Mouse (Mus musculus): ENCODE data around the gene Fosl2. TPM values are rescaled to one million over a fixed set of nuclear protein-coding genes. Genes with fewer than 3 reads are reported as not detected.

The Fosl2 gene
- polyA plus RNA-seq, 1 experiment from 2014 or later = 0.61 TPM

DNA sequence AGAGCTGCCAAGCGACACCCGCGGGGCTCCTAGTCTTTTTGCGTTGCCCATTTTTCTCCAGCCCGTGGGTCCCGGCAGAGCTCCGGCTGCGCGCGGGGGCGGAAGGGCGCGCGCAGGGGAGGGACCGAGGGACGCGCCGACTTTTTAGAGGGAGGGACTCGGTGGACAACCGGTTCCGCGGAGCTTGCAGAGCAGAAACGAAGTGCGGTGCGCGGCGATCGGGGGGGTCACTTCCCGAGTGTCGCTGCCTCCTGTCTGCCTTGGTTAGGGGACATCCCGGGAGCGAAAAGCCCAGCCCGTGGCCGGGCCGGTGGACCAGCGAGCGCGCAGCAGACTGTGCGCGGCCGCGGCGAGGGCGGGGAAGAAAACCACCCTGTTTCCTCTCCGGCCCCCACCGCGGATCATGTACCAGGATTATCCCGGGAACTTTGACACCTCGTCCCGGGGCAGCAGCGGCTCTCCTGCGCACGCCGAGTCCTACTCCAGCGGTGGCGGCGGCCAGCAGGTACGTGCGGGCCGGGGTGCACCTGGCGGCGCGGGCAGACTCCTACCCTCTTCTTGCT lies 781 bp downstream of the Fosl2 start:
- WGBS = under 1% methylated on average over 61 of the region's 63 CpGs
- no peaks in the 10 kb centered on the region for H3K36me3 ChIP-seq
- peaks cover 33% of the 10 kb centered on the region for H3K27me3 ChIP-seq
- no peak for ATAC-seq (ENCODE audit: low FRiP score, low read depth)
- peak overlapping the region; percentile 81 for H3K4me2 ChIP-seq
- H3K9me3 ChIP-seq = no peaks in the 10 kb centered on the region
- peaks cover 31% of the 10 kb centered on the region for H3K4me1 ChIP-seq (replicated peaks)
- peak overlapping the region; percentile 56 for H3K4me3 ChIP-seq
- peak overlapping the region; percentile 82 for H3K27ac ChIP-seq (replicated peaks)
- peak overlapping the region; percentile 53 for H3K9ac ChIP-seq

DNA sequence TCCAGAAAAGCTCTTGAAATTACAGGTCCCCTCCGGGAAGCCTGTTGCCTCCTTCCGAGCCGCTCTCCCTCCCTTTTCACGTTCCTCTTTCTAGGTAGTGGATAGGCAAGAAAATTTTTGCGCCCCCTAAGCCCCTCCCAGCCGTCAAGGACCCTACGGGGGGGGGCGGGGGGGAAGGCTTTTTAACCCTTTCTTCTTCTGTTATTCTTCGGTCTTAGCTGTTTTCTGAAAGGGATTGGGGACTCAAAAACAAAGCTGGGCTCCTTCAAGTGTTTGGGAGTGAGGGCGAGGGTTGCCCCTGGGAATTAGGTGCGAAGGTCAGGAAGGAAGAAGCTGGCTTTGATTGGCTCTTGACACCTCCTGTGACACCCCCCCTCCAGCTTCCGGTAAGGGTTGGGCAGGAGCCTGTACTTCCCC lies 1.5 kb downstream of the Fosl2 start:
- Histone ChIP-seq H3K27me3 (peaks cover 29% of the 10 kb centered on the region), H3K4me3 (peak overlapping the region; percentile 56), H3K36me3 (no peaks in the 10 kb centered on the region), H3K9me3 (no peaks in the 10 kb centered on the region), H3K27ac (replicated peaks) (no peak overlapping the region), H3K4me2 (peak overlapping the region; percentile 81), H3K4me1 (replicated peaks) (peaks cover 31% of the 10 kb centered on the region), H3K9ac (no peak overlapping the region)
- ATAC-seq (ENCODE audit: low FRiP score, low read depth) = no peak
- 2% methylated on average over 12 of the region's 12 CpGs for WGBS

DNA sequence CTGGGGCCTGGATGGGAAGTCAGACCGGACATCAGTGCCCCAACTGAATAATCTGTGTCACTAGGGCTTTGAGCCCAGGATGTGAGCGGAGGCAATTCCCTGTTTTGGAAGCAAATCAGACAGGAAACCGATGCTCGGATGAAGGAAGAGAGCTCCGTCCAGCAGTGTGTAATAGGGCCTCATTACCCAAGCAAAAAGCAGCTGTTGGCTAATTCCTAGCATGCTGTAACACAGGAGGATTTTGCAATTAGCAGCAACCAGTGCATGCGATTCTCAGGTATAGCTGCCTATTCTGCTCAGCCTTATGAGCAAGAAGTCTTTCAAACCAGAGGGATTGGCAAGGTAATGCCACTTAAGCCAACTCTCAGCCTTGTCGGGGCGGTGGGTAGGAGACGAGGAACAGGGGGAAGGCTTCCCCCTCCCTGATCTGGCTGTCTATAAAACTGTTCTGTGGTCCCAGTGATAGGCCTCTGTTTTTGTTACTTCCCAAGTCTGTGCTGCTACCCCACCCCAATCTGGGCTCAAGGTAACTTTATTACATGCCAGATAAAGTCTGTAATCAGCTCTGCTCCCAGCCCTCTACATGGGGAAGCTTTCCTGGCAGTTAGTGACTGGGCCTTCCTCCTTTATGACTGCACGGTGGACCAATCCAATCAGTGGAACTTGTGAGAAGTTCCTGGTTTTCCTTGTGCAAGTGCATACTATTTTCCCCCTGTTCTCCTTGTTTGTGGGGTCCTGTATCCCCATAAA lies 3.0 kb downstream of the Fosl2 start:
- H3K4me2 ChIP-seq = 0 out of 2 replicates have a peak overlapping the region, but pooled peaks have one; percentile 81
- H3K4me1 ChIP-seq (replicated peaks) = peaks cover 23% of the 10 kb centered on the region
- WGBS = 75% methylated on average over 10 of the region's 10 CpGs
- no peaks in the 10 kb centered on the region for H3K9me3 ChIP-seq
- peaks cover 27% of the 10 kb centered on the region for H3K27me3 ChIP-seq
- H3K36me3 ChIP-seq = no peaks in the 10 kb centered on the region
- no peak overlapping the region for H3K27ac ChIP-seq (replicated peaks)
- no peak for ATAC-seq (ENCODE audit: low FRiP score, low read depth)
- no peak overlapping the region for H3K4me3 ChIP-seq
- no peak overlapping the region for H3K9ac ChIP-seq

DNA sequence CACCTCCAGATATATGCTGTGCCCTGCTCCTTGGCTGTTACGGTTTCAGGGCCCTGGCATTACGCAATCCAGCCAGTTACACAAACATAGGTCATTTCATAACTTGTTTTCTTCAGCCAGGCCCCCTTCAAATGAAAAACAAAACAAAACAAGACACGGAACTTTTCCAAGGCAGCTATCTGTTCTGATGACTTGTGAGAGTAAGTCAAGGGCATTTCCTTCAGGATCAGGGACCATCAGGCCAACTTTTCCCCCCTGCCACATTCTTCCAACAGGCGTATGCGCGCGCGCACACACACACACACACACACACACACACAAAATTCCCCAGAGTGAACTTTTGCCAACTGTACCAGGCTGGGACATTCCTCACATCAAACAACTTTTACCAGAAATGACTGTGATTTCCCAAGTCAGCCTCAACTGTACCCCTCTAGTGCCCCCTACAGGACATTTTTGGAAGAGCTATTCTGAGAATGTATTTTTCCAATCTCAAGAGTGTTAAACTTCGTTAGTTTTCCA lies 4.0 kb downstream of the Fosl2 start:
- H3K4me3 ChIP-seq = no peak overlapping the region
- no peak overlapping the region for H3K9ac ChIP-seq
- no peak overlapping the region for H3K4me2 ChIP-seq
- H3K27me3 ChIP-seq = peaks cover 27% of the 10 kb centered on the region
- peaks cover 14% of the 10 kb centered on the region for H3K4me1 ChIP-seq (replicated peaks)
- 42% methylated on average over 9 of the region's 9 CpGs for WGBS
- no peaks in the 10 kb centered on the region for H3K36me3 ChIP-seq
- H3K27ac ChIP-seq (replicated peaks) = no peak overlapping the region
- ATAC-seq (ENCODE audit: low FRiP score, low read depth) = no peak
- no peaks in the 10 kb centered on the region for H3K9me3 ChIP-seq

DNA sequence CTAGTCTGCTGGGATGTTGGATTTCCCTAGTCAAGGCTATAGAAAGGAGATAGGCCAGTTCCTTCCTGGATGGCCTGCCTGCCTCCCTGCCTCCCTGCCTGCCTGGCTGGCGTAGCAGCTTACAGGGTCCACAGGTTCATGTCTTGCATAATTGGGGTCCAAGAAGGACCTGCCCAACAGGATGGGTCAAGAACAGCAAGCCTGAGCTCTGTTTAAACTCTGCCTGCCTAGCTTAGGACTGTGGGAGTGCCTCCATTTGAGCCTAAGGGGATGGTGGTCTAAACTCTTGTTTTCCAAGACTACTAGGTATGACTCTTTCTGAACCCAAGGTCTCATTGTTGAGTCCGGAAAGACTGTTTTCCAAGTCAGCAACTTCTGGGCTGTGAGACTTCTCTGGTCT lies 6.3 kb downstream of the Fosl2 start:
- no peaks in the 10 kb centered on the region for H3K9me3 ChIP-seq
- no peak overlapping the region for H3K4me3 ChIP-seq
- H3K4me1 ChIP-seq (replicated peaks) = peaks cover 3% of the 10 kb centered on the region; the same call in 1 of the 2 replicates
- no peak overlapping the region for H3K9ac ChIP-seq
- WGBS = 93% methylated on average over 2 of the region's 2 CpGs
- no peaks in the 10 kb centered on the region for H3K36me3 ChIP-seq
- no peak overlapping the region for H3K4me2 ChIP-seq
- no peak for ATAC-seq (ENCODE audit: low FRiP score, low read depth)
- H3K27ac ChIP-seq (replicated peaks) = no peak overlapping the region
- peaks cover 18% of the 10 kb centered on the region for H3K27me3 ChIP-seq

DNA sequence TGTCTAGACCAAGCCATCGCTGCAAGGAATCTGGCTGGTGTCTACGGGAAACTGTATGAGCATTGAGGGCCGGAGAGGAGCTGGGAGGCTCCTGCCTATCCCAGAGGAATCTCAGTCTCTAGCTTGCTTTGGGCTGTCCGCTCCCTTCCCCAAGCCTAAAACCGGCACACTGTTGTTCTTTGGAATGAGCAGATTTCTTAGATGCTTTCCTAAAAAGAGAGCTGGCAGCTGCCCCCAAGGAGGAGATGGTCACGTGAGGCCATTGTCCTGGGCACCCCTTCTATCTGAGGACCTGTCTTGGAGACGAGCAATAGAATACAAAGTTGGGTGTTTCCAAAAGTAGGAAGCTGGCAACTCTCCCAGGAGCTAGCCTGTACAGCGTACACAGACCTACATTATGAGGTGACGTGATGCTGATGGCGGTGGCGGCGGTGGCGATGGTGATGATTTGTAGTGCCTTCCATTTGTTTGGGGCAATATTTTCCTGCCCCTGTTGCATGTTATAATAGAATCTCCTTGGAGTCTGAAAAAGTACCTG lies 7.9 kb downstream of the Fosl2 start:
- 62% methylated on average over 13 of the region's 13 CpGs for WGBS
- H3K4me3 ChIP-seq = no peak overlapping the region
- H3K4me2 ChIP-seq = no peak overlapping the region
- H3K36me3 ChIP-seq = no peaks in the 10 kb centered on the region
- no peak overlapping the region for H3K27ac ChIP-seq (replicated peaks)
- no peak overlapping the region for H3K9ac ChIP-seq
- H3K9me3 ChIP-seq = no peaks in the 10 kb centered on the region
- 0 out of 2 replicates have a peak, but pooled peaks cover 3% of the 10 kb centered on the region for H3K27me3 ChIP-seq
- no peaks in the 10 kb centered on the region for H3K4me1 ChIP-seq (replicated peaks)
- ATAC-seq (ENCODE audit: low FRiP score, low read depth) = no peak

DNA sequence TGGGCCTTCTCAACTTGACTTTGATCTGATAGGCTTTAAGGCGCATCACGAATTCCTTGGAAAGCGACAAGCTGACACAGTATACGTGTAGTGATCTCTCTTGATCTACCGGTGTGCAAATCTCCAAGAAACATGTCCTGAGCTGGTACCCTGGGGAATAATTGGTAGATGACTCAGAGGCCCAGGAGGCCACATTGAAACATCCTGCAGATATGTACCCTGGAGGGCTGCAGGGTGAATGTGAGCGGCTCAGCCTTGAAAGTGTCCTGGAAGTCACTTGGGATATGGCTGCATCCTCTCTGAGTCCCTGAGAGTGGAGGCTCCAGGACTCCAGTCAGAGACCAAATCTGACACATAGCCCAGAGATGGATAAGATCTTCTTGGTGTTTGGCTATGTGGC lies 10.7 kb downstream of the Fosl2 start:
- H3K27ac ChIP-seq (replicated peaks) = no peak overlapping the region
- ATAC-seq (ENCODE audit: low FRiP score, low read depth) = no peak
- H3K4me2 ChIP-seq = no peak overlapping the region
- 94% methylated on average over 6 of the region's 6 CpGs for WGBS
- no peak overlapping the region for H3K9ac ChIP-seq
- no peaks in the 10 kb centered on the region for H3K27me3 ChIP-seq
- no peaks in the 10 kb centered on the region for H3K9me3 ChIP-seq
- no peak overlapping the region for H3K4me3 ChIP-seq
- H3K4me1 ChIP-seq (replicated peaks) = no peaks in the 10 kb centered on the region
- H3K36me3 ChIP-seq = no peaks in the 10 kb centered on the region

DNA sequence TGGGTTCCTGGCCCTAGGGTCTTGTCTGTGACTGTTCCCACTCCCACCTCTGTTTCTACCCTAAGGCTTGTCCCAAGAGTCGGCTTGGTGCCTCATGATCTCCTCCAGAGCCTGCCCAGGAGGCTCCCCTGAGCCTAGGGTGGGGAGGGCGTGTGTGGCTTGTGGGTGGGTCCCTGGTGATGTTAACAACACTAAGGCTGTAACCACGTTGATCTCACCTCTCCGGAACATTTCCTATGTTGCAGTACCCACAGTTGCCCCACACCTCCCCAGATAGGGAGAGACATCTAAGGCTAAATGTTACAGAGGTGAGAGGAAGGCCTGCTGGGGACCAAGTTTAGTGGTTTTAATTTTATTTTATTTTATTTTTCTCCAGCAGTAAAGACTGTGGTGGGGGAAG lies 13.0 kb downstream of the Fosl2 start:
- H3K27ac ChIP-seq (replicated peaks) = no peak overlapping the region
- no peak overlapping the region for H3K4me3 ChIP-seq
- 87% methylated on average over 4 of the region's 4 CpGs for WGBS
- H3K27me3 ChIP-seq = peaks cover 4% of the 10 kb centered on the region; the same call in 1 of the 2 replicates
- no peak for ATAC-seq (ENCODE audit: low FRiP score, low read depth)
- no peaks in the 10 kb centered on the region for H3K36me3 ChIP-seq
- no peak overlapping the region for H3K4me2 ChIP-seq
- no peak overlapping the region for H3K9ac ChIP-seq
- H3K4me1 ChIP-seq (replicated peaks) = 0 out of 2 replicates have a peak, but pooled peaks cover 4% of the 10 kb centered on the region
- H3K9me3 ChIP-seq = no peaks in the 10 kb centered on the region

DNA sequence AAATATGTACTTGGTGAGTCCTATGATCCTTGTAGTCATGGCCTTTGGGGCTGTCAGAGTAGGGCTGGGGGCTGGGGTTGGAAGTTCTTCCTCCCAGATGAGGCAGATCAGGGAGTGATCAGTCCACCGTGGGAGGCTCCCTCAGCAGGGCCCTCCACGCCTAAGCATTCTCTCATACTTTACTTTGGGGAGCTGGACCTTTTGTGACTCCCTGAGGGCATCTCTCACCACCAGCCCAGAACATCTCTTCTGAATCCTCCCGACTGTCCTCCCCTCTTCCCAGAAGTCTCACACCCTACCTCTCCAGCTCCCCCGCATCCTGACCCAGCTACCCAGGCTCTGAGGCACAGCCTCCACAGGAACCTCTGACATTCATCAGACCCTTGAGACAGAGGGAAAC lies 15.6 kb downstream of the Fosl2 start:
- H3K27me3 ChIP-seq = peaks cover 4% of the 10 kb centered on the region; the same call in 1 of the 2 replicates

DNA sequence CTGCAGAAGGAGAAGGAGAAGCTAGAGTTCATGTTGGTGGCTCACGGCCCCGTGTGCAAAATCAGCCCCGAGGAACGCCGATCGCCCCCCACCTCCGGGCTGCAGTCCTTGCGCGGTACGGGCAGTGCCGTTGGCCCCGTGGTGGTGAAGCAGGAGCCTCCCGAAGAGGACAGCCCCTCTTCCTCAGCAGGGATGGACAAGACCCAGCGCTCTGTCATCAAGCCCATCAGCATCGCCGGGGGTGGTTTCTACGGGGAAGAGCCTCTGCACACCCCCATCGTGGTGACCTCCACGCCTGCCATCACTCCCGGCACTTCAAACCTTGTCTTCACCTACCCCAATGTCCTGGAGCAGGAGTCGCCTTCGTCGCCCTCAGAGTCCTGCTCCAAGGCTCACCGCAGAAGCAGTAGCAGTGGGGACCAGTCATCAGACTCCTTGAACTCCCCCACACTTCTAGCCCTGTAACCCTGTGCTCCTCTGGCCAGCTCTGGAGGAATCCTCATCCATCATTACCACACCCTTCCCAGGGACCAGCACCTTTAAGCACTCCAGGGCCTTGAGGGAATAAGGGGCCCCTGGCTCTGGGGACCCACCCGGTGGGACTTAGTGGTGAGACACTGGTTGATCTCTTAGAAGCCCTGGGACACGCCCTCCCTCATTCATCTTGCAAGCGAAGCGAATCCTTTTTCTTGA lies 17.3 kb downstream of the Fosl2 start:
- 55% methylated on average over 27 of the region's 28 CpGs for WGBS
- H3K4me1 ChIP-seq (replicated peaks) = 0 out of 2 replicates have a peak, but pooled peaks cover 4% of the 10 kb centered on the region
- ATAC-seq (ENCODE audit: low FRiP score, low read depth) = peak; percentile 34; the same call in 1 of the 2 replicates
- no peak overlapping the region for H3K27ac ChIP-seq (replicated peaks)
- peaks cover 4% of the 10 kb centered on the region; the same call in 1 of the 2 replicates for H3K27me3 ChIP-seq
- H3K4me3 ChIP-seq = 0 out of 2 replicates have a peak overlapping the region, but pooled peaks have one; percentile 16
- peak overlapping the region; percentile 49 for H3K4me2 ChIP-seq
- no peaks in the 10 kb centered on the region for H3K9me3 ChIP-seq
- H3K36me3 ChIP-seq = no peaks in the 10 kb centered on the region
- H3K9ac ChIP-seq = no peak overlapping the region

More for the DNA sequence above, 15.6 kb downstream of the Fosl2 start:
- H3K9me3 ChIP-seq = no peaks in the 10 kb centered on the region
- 27% methylated on average over 4 of the region's 4 CpGs for WGBS
- ATAC-seq (ENCODE audit: low FRiP score, low read depth) = no peak
- H3K4me3 ChIP-seq = no peak overlapping the region
- H3K9ac ChIP-seq = no peak overlapping the region
- 0 out of 2 replicates have a peak, but pooled peaks cover 4% of the 10 kb centered on the region for H3K4me1 ChIP-seq (replicated peaks)
- no peak overlapping the region for H3K4me2 ChIP-seq
- H3K36me3 ChIP-seq = no peaks in the 10 kb centered on the region
- H3K27ac ChIP-seq (replicated peaks) = no peak overlapping the region

DNA sequence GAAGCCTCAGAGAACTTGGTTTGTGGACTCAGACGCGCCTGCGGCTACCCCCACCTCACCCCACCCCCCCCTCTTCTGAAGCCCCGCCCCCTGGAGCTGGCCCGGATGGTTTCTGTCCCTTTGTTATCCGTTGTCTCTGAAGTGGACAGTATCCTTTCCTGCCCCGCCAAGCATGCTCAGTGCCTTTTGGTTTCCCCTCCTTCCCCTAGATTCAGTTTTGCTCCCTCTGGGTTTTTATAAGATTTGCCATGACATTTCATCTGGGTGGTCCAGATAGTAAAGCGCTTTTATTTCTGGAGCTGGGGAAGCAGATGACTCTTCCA lies 17.8 kb downstream of the Fosl2 start:
- H3K27me3 ChIP-seq = peaks cover 4% of the 10 kb centered on the region; the same call in 1 of the 2 replicates
- H3K4me3 ChIP-seq = peak overlapping the region; percentile 16
- H3K27ac ChIP-seq (replicated peaks) = no peak overlapping the region
- ATAC-seq (ENCODE audit: low FRiP score, low read depth) = 0 out of 2 replicates have a peak, but pooled peaks have one; percentile 27
- 17% methylated on average over 8 of the region's 8 CpGs for WGBS
- peak overlapping the region; percentile 49 for H3K4me2 ChIP-seq
- H3K36me3 ChIP-seq = no peaks in the 10 kb centered on the region
- H3K9me3 ChIP-seq = no peaks in the 10 kb centered on the region
- 0 out of 2 replicates have a peak, but pooled peaks cover 4% of the 10 kb centered on the region for H3K4me1 ChIP-seq (replicated peaks)
- no peak overlapping the region for H3K9ac ChIP-seq
